Mouse (Mus musculus) limb, embryonic 10.5 days (tissue): Measurements from ENCODE around the gene Adora2a. TPM values are rescaled to one million over a fixed set of nuclear protein-coding genes. Genes with fewer than 3 reads are reported as not detected.
"Not testable (repeated sequence)": the region's sequence is repeated elsewhere in the genome, so short reads cannot be mapped to it uniquely, and the experiment has no call there.

ENCODE experiments used
- DNase-seq: peaks from one replicate; pipeline ENCODE4 v3.0.0-alpha.2; 2017; ENCODE audit warnings: low spot score
- H3K27ac ChIP-seq: fragments of 300-500 bp; sonication (generic); 2 replicates; pipeline ENCODE4 v1.5.1; 2016; ENCODE audit warnings: mild to moderate bottlenecking
- H3K27me3 ChIP-seq: fragments of 300-500 bp; sonication (generic); 2 replicates; pipeline ENCODE4 v1.6.1; 2016; ENCODE audit warnings: low read depth, mild to moderate bottlenecking; ENCODE audit not compliant: poor library complexity, severe bottlenecking
- H3K36me3 ChIP-seq: fragments of 300-500 bp; sonication (generic); 2 replicates; pipeline ENCODE4 v1.6.1; 2016; ENCODE audit warnings: mild to moderate bottlenecking, moderate library complexity
- H3K4me1 ChIP-seq: fragments of 300-500 bp; sonication (generic); 2 replicates; pipeline ENCODE4 v1.6.1; 2016
- H3K4me3 ChIP-seq: fragments of 300-500 bp; sonication (generic); 2 replicates; pipeline ENCODE4 v1.5.1; 2016; ENCODE audit warnings: mild to moderate bottlenecking, moderate library complexity
- H3K9me3 ChIP-seq: fragments of 300-500 bp; sonication (generic); replicated peaks from 2 replicates; pipeline ENCODE4 v1.6.1; 2016; ENCODE audit warnings: mild to moderate bottlenecking
- WGBS: fragments of 180-500 bp; shearing (Covaris S2); methylation state at CpG from one replicate; pipeline ENCODE4 v1.1.7; 2016; 5-methylcytosine and 5-hydroxymethylcytosine counted together
- polyA plus RNA-seq: library from polyadenylated mRNA; unstranded; fragments of >200 nt; fragmentation: Nextera tagmentation; extraction: Ambion mirVana; gene quantifications from 2 replicates; pipeline ENCODE4 v1.2.1, GENCODE M21; 2016

Adora2a gene
- polyA plus RNA-seq, 1 experiment from 2014 or later: 1.7 TPM

GRCm38 (mm10) chr10:75334175-75334574, 17.5 kb downstream of the Adora2a start:
- 79% methylated on average over 7 of the region's 7 CpGs for whole genome bisulfite sequencing
- no peak overlapping the region for H3K27ac ChIP-seq
- DNase-seq: no peak
- no peaks in the 10 kb centered on the region for H3K27me3 ChIP-seq
- no peaks in the 10 kb centered on the region for H3K36me3 ChIP-seq
- no peaks in the 10 kb centered on the region for H3K9me3 ChIP-seq
- H3K4me1 ChIP-seq: no peaks in the 10 kb centered on the region
- no peak overlapping the region for H3K4me3 ChIP-seq

GRCm38 (mm10) chr10:75335075-75335474, 18.4 kb downstream of the Adora2a start:
- Histone ChIP-seq H3K9me3 (no peaks in the 10 kb centered on the region), H3K36me3 (no peaks in the 10 kb centered on the region), H3K4me3 (no peak overlapping the region), H3K27ac (no peak overlapping the region), H3K27me3 (no peaks in the 10 kb centered on the region), H3K4me1 (no peaks in the 10 kb centered on the region)
- WGBS: 84% methylated on average over 6 of the region's 6 CpGs
- DNase-seq: no peak

GRCm38 (mm10) chr10:75337231-75337630, 20.6 kb downstream of the Adora2a start:
- DNase-seq: no peak
- WGBS: 85% methylated on average over 10 of the region's 10 CpGs

GRCm38 (mm10) chr10:75338852-75339251, 22.2 kb downstream of the Adora2a start:
- no peaks in the 10 kb centered on the region for H3K36me3 ChIP-seq
- no peak overlapping the region for H3K4me3 ChIP-seq
- no peaks in the 10 kb centered on the region for H3K9me3 ChIP-seq
- H3K27me3 ChIP-seq: no peaks in the 10 kb centered on the region
- 80% methylated on average over 5 of the region's 5 CpGs for WGBS
- H3K27ac ChIP-seq: no peak overlapping the region
- no peak for DNase-seq
- H3K4me1 ChIP-seq: no peaks in the 10 kb centered on the region

More at GRCm38 (mm10) chr10:75337231-75337630, 20.6 kb downstream of the Adora2a start:
- Histone ChIP-seq H3K36me3 (no peaks in the 10 kb centered on the region), H3K9me3 (no peaks in the 10 kb centered on the region), H3K4me1 (no peaks in the 10 kb centered on the region), H3K27ac (no peak overlapping the region), H3K27me3 (no peaks in the 10 kb centered on the region), H3K4me3 (no peak overlapping the region)

DNA sequence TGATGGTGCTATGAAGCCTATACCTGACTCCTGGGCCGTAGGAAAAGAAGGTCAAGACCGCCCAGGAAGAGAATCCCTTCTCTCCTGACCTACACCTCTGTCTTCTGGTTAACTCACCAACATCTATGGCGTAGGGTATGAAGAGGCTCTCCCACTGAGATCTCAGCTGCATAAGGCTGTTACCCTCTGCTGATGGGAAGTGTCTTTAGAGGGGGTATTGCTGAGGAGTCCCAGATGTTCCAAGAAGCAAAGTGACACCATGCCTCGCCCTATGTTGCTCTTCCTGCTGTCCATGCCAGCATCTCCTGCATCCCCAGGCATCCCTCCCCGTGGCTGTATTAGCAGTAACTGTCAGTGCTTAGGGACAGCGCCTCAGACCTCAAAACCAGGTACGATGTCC, 22.7 kb downstream of the Adora2a start:
- 84% methylated on average over 7 of the region's 7 CpGs for WGBS
- H3K36me3 ChIP-seq: no peaks in the 10 kb centered on the region
- no peak overlapping the region for H3K27ac ChIP-seq
- no peaks in the 10 kb centered on the region for H3K4me1 ChIP-seq
- H3K9me3 ChIP-seq: no peaks in the 10 kb centered on the region
- no peaks in the 10 kb centered on the region for H3K27me3 ChIP-seq
- DNase-seq: no peak
- no peak overlapping the region for H3K4me3 ChIP-seq

GRCm38 (mm10) chr10:75341936-75342335, 25.3 kb downstream of the Adora2a start:
- no peak for DNase-seq
- Histone ChIP-seq H3K9me3 (no peaks in the 10 kb centered on the region), H3K36me3 (no peaks in the 10 kb centered on the region), H3K27ac (no peak overlapping the region), H3K27me3 (no peaks in the 10 kb centered on the region), H3K4me1 (no peaks in the 10 kb centered on the region), H3K4me3 (no peak overlapping the region)
- WGBS: 32% methylated on average over 8 of the region's 8 CpGs

DNA sequence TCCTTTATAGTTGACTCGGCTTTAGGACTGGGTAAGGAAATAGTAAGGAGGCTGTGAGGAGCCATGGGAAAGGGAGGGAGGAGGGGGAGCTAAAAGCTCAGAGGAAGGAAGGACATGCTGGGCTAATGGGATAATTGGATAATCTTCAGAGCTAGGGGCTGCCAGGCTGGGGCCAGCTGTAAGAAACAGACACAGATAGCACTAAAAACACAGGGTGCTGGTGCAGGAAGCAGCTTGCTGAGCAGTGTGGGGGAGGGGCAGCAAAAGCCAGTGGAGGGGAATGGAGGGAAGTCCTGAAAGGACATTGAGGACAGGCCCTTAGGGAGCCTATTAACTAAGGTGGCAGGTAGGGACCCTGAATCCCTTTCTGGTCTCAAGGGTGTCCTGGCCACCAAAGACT, 27.9 kb downstream of the Adora2a start:
- 64% methylated on average over 1 of the region's 1 CpGs for WGBS

GRCm38 (mm10) chr10:75345265-75345664, 28.6 kb downstream of the Adora2a start:
- H3K27me3 ChIP-seq: no peaks in the 10 kb centered on the region
- no peak overlapping the region for H3K4me3 ChIP-seq
- H3K4me1 ChIP-seq: no peaks in the 10 kb centered on the region
- DNase-seq: no peak
- H3K36me3 ChIP-seq: no peaks in the 10 kb centered on the region
- WGBS: 91% methylated on average over 2 of the region's 2 CpGs
- H3K9me3 ChIP-seq: no peaks in the 10 kb centered on the region
- H3K27ac ChIP-seq: no peak overlapping the region

More for the DNA sequence above, 27.9 kb downstream of the Adora2a start:
- H3K36me3 ChIP-seq, H3K9me3 ChIP-seq, H3K4me1 ChIP-seq, H3K27me3 ChIP-seq, H3K27ac ChIP-seq, DNase-seq, H3K4me3 ChIP-seq: not testable (repeated sequence)

GRCm38 (mm10) chr10:75350564-75350963, 33.9 kb downstream of the Adora2a start:
- no peak for DNase-seq
- Histone ChIP-seq H3K36me3 (no peaks in the 10 kb centered on the region), H3K27ac (no peak overlapping the region), H3K27me3 (no peaks in the 10 kb centered on the region), H3K9me3 (no peaks in the 10 kb centered on the region), H3K4me3 (no peak overlapping the region), H3K4me1 (no peaks in the 10 kb centered on the region)
- WGBS: 89% methylated on average over 5 of the region's 5 CpGs

GRCm38 (mm10) chr10:75352541-75352940, 35.9 kb downstream of the Adora2a start:
- no peak for DNase-seq
- WGBS: 96% methylated on average over 12 of the region's 12 CpGs

GRCm38 (mm10) chr10:75353838-75354241, 37.2 kb downstream of the Adora2a start:
- H3K4me3 ChIP-seq, H3K27ac ChIP-seq, H3K36me3 ChIP-seq, DNase-seq, H3K9me3 ChIP-seq, H3K4me1 ChIP-seq, H3K27me3 ChIP-seq: not testable (repeated sequence)
- 77% methylated on average over 9 of the region's 9 CpGs for WGBS

More at GRCm38 (mm10) chr10:75352541-75352940, 35.9 kb downstream of the Adora2a start:
- Histone ChIP-seq H3K4me3 (no peak overlapping the region), H3K27me3 (no peaks in the 10 kb centered on the region), H3K36me3 (no peaks in the 10 kb centered on the region), H3K9me3 (no peaks in the 10 kb centered on the region), H3K27ac (no peak overlapping the region), H3K4me1 (no peaks in the 10 kb centered on the region)

GRCm38 (mm10) chr10:75355341-75355740, 38.7 kb downstream of the Adora2a start:
- H3K27me3 ChIP-seq: no peaks in the 10 kb centered on the region
- H3K4me1 ChIP-seq: no peaks in the 10 kb centered on the region
- H3K4me3 ChIP-seq: no peak overlapping the region
- DNase-seq: peak; percentile 12
- H3K9me3 ChIP-seq: no peaks in the 10 kb centered on the region
- no peak overlapping the region for H3K27ac ChIP-seq
- WGBS: 78% methylated on average over 4 of the region's 4 CpGs
- H3K36me3 ChIP-seq: no peaks in the 10 kb centered on the region

- H3K36me3 ChIP-seq, H3K4me3 ChIP-seq, H3K4me1 ChIP-seq, H3K9me3 ChIP-seq, DNase-seq, H3K27me3 ChIP-seq, H3K27ac ChIP-seq: not testable (repeated sequence)
- WGBS: 68% methylated on average over 1 of the region's 1 CpGs
These were observed 47.6 kb downstream of the Adora2a start for GRCm38 (mm10) chr10:75364214-75364690.

DNA sequence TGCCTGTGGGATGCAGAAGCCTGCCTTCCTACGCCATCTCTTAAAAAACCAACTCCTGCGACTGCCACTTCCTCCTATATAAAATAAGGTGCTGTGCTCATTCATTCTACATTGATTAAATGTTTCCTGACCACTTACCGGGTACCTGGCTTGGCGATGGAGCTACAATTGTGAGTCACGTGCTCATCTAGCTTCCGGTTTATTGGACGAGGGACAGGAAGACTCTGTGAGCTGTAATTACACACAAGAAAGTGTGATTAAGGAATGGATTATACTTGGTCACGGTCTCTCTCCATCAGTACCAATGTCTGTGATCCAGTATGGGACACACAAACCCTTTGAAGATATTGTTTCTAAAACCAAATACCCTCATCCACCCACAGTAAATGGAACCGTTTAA, 48.1 kb downstream of the Adora2a start:
- Histone ChIP-seq H3K4me3 (peak overlapping the region; percentile 29; the same call in 1 of the 2 replicates), H3K36me3 (no peaks in the 10 kb centered on the region), H3K9me3 (no peaks in the 10 kb centered on the region), H3K27me3 (no peaks in the 10 kb centered on the region), H3K4me1 (no peaks in the 10 kb centered on the region), H3K27ac (no peak overlapping the region)
- WGBS: 88% methylated on average over 9 of the region's 9 CpGs
- DNase-seq: no peak
